Mouse (Mus musculus) heart, embryonic 11.5 days (tissue): Measurements from ENCODE around the gene Abcg1. TPM values are rescaled to one million over a fixed set of nuclear protein-coding genes. Genes with fewer than 3 reads are reported as not detected.
A peak's percentile ranks its signal among the peaks of the same experiment; 100 is the strongest.

Experiments used
- ATAC-seq: fragments of 200-750 bp; cut with Nextera tagmentation; replicated peaks from 2 replicates; pipeline ENCODE4 v1.8.0; 2017; ENCODE audit warnings: moderate library complexity; ENCODE audit not compliant: insufficient number of reproducible peaks, low FRiP score, low TSS enrichment
- H3K27ac ChIP-seq: fragments of 300-500 bp; sonication (generic); 2 replicates; pipeline ENCODE4 v1.5.1; 2014; ENCODE audit warnings: mild to moderate bottlenecking, low read depth, low read length
- H3K27me3 ChIP-seq: fragments of 300-500 bp; sonication (generic); 2 replicates; pipeline ENCODE4 v1.6.1; 2014; ENCODE audit warnings: mild to moderate bottlenecking, low read length, mixed read lengths; ENCODE audit not compliant: control insufficient read depth, insufficient read depth
- H3K36me3 ChIP-seq: fragments of 300-500 bp; sonication (generic); 2 replicates; pipeline ENCODE4 v1.6.1; 2014; ENCODE audit warnings: mild to moderate bottlenecking, low read length, moderate library complexity, mixed read lengths; ENCODE audit not compliant: control insufficient read depth, insufficient read depth
- H3K4me1 ChIP-seq: fragments of 300-500 bp; sonication (generic); 2 replicates; pipeline ENCODE4 v1.6.1; 2014; ENCODE audit warnings: low read length; ENCODE audit not compliant: control insufficient read depth, insufficient read depth
- H3K4me2 ChIP-seq: fragments of 300-500 bp; sonication (generic); 2 replicates; pipeline ENCODE4 v1.6.1; 2014; ENCODE audit warnings: mild to moderate bottlenecking, moderate library complexity
- H3K4me3 ChIP-seq: fragments of 300-500 bp; sonication (generic); 2 replicates; pipeline ENCODE4 v1.5.1; 2014; ENCODE audit warnings: low read depth, low read length
- H3K9ac ChIP-seq: fragments of 300-500 bp; sonication (generic); 2 replicates; pipeline ENCODE4 v1.6.1; 2014; ENCODE audit warnings: mild to moderate bottlenecking, low read depth, low read length, moderate library complexity
- H3K9me3 ChIP-seq: fragments of 300-500 bp; sonication (generic); replicated peaks from 2 replicates; pipeline ENCODE4 v1.6.1; 2016; ENCODE audit warnings: low read length; ENCODE audit not compliant: control insufficient read depth
- WGBS: fragments of 180-500 bp; shearing (Covaris S2); extraction: QIAGEN DNeasy Blood & Tissue Kit; methylation state at CpG from one replicate; pipeline ENCODE4 v1.1.7; 2014; ENCODE audit not compliant: insufficient replicate concordance; 5-methylcytosine and 5-hydroxymethylcytosine counted together
- polyA plus RNA-seq: library from polyadenylated mRNA; unstranded; fragments of >200 nt; fragmentation: Nextera tagmentation; extraction: Ambion mirVana; gene quantifications from 2 replicates; pipeline ENCODE4 v1.2.1, GENCODE M21; 2014

Gene Abcg1
- polyA plus RNA-seq, 1 experiment from 2014 or later = 6.4 TPM

DNA sequence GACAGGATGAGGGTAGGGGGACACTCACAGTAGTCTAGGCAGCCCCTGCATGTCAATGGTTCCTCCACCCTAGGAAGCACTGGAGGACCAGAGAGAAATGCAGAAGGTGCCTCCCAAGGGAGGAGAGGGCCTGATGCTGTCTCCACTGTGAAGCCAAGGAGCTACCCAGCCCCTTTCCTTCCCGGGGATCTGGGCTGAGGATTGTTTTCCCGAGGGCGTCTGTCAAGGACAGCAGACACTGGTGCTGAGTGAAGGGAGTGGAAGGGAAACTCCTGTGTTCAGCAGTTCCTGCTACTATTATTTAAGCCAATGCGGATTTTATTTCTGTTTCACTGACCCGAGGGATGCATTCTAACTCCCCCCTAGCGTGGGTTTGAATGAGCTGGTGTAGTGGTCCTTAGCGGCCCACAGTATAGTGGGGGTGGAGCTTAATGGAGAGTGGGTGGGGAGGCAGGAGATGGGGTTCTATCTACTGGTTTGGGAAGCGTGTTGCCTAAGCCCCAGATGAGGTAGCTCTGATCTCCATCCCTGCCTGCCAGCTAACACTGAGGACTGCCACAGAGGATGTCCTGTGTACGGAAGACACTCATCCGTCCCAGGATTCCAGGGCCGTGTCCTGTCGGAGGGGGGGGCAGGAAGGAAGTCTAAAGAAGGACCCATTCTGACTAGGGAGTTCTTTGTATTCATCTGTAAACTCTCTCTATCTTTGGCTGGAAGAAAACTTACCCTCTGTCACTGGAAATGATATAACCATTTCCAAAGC is 21.8 kb downstream of the Abcg1 start:
- no peak overlapping the region for H3K4me3 ChIP-seq
- WGBS = 51% methylated on average over 12 of the region's 12 CpGs
- no peaks in the 10 kb centered on the region for H3K36me3 ChIP-seq
- no peak overlapping the region for H3K4me2 ChIP-seq
- H3K9me3 ChIP-seq = no peaks in the 10 kb centered on the region
- no peak for ATAC-seq
- H3K27me3 ChIP-seq = no peaks in the 10 kb centered on the region
- no peak overlapping the region for H3K9ac ChIP-seq
- H3K27ac ChIP-seq = peak overlapping the region; percentile 54
- H3K4me1 ChIP-seq = peaks cover 25% of the 10 kb centered on the region

DNA sequence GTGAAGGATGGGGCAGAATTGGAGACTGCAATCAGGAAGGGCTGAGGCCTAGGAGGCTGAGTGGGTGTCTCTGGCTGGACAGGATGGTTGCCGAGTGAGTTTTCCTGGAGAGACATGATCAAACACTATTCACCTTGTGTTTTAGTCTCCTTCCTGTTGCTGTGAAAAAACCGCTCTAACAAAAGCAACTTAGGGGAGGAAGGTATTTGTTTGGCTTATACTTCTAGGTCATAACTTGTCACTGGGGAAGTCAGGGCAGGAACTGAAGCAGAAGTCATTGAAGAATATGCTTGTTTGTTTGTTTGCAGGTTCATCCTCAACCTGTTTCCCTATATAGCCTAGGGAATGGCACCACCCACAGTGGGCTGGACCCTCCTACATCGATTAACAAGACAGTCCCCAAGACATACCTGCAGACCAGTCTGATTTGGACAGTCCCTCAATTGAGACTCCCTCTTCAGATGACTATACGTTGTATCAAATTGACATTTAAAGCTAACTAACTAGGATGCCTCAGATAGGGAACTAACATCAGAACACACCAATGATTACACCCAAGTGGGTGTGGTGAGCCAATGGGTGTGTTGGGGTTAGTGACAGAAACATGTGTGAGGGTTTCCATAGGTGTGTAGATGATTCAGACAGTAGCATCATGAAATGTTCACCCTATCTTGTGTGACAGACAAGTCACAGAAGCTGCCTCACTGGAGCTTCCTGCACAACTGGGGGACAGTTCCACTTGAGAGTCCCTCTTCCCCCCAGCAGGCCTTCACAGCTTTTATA is 25.0 kb downstream of the Abcg1 start:
- Histone ChIP-seq H3K4me2 (no peak overlapping the region), H3K27me3 (no peaks in the 10 kb centered on the region), H3K4me3 (no peak overlapping the region), H3K4me1 (peaks cover 12% of the 10 kb centered on the region), H3K36me3 (no peaks in the 10 kb centered on the region), H3K27ac (no peak overlapping the region), H3K9ac (no peak overlapping the region), H3K9me3 (no peaks in the 10 kb centered on the region)
- 81% methylated on average over 4 of the region's 4 CpGs for WGBS
- no peak for ATAC-seq

DNA sequence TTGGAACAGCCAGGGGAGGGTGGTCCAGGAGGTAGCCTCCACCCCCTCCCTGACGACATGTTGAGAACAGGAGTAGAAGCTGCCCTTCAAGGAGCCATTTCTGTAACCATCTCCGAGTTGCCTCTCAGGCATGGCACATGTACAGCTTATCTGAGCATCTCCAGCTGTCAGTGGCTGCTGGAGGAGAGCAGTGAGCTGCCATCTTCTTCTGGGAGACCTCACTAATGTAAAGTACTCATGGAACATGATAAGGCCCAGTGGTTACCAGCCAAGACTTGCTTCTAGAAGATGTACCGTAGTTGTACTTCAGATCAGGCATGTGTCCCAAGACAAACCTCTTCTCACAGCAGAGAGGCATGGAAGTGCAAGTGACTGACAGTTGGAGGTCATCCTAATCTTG is 28.0 kb downstream of the Abcg1 start:
- Histone ChIP-seq H3K27ac (no peak overlapping the region), H3K4me3 (no peak overlapping the region), H3K36me3 (no peaks in the 10 kb centered on the region), H3K9me3 (no peaks in the 10 kb centered on the region), H3K27me3 (peaks cover 2% of the 10 kb centered on the region; the same call in 1 of the 2 replicates), H3K4me1 (peaks cover 14% of the 10 kb centered on the region), H3K4me2 (no peak overlapping the region), H3K9ac (no peak overlapping the region)
- ATAC-seq = no peak
- 57% methylated on average over 3 of the region's 3 CpGs for WGBS

DNA sequence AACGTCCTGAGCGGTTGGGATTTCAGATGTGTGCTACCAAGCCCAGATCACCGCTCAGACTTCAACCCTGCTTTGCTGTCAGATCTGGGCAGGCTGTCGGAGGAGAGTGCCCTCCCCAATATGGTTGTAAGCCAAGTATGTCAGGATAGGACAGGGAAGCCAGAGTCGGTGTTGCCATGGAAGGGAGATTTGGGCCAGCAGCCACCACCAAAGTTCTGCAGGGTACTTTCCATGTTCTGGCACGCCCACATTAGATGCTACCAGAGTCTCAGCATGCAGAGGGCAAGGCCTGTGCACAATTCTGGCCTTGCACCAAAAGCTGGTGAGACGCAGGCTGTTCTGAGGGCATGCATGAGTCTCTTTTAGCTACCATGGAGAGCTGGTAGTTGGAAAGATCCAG is 28.7 kb downstream of the Abcg1 start:
- Histone ChIP-seq H3K9me3 (no peaks in the 10 kb centered on the region), H3K4me3 (no peak overlapping the region), H3K27me3 (peaks cover 2% of the 10 kb centered on the region; the same call in 1 of the 2 replicates), H3K27ac (no peak overlapping the region), H3K4me1 (peaks cover 20% of the 10 kb centered on the region), H3K4me2 (no peak overlapping the region), H3K9ac (no peak overlapping the region), H3K36me3 (no peaks in the 10 kb centered on the region)
- no peak for ATAC-seq
- WGBS = 92% methylated on average over 7 of the region's 7 CpGs

DNA sequence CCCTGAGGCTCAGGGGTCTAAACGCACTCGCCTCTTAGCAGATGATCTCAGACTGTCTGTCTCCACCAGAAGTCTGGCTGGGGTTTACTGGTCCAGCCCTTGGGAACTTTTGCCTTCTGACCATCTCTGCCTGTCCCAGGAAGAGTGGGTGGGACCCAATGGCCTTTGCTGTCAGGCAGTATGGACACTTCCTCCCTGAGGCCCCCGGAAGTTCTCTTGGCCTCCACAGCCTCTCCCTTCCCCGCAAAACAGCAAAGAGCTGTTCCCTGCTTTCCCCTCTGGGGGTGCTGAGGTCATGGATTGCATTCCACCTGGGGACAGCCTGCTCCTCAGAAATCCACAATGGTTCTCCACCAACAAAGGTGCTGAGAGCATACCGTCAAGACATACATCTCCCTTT is 31.2 kb downstream of the Abcg1 start:
- no peak for ATAC-seq
- no peak overlapping the region for H3K4me3 ChIP-seq
- H3K9me3 ChIP-seq = peaks cover 3% of the 10 kb centered on the region; the same call in 1 of the 2 replicates
- H3K27me3 ChIP-seq = peaks cover 2% of the 10 kb centered on the region; the same call in 1 of the 2 replicates
- H3K36me3 ChIP-seq = no peaks in the 10 kb centered on the region
- H3K27ac ChIP-seq = no peak overlapping the region
- no peak overlapping the region for H3K9ac ChIP-seq
- H3K4me2 ChIP-seq = no peak overlapping the region
- peaks cover 31% of the 10 kb centered on the region for H3K4me1 ChIP-seq
- WGBS = 46% methylated on average over 5 of the region's 5 CpGs

DNA sequence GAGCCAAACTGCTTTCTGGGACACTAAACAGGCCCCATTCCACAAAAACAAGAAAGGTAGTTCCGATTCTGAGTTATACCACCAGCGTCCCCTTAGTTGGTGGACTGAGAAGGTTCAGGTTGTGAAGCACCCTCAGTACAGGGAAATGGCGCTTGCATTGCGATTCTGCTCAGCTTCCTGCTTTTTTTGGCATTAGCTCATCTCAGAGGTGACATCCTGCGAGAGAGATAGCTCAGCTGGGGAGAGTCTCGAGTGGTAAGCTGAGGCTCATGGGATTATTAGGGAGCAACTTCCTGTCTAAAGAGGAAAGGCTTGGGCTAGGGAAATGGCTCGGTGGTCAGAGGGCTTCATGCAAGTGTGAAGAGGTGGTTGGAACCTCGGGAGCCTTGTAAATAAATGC is 32.4 kb downstream of the Abcg1 start:
- H3K27ac ChIP-seq = no peak overlapping the region; the same call in 1 of the 2 replicates

DNA sequence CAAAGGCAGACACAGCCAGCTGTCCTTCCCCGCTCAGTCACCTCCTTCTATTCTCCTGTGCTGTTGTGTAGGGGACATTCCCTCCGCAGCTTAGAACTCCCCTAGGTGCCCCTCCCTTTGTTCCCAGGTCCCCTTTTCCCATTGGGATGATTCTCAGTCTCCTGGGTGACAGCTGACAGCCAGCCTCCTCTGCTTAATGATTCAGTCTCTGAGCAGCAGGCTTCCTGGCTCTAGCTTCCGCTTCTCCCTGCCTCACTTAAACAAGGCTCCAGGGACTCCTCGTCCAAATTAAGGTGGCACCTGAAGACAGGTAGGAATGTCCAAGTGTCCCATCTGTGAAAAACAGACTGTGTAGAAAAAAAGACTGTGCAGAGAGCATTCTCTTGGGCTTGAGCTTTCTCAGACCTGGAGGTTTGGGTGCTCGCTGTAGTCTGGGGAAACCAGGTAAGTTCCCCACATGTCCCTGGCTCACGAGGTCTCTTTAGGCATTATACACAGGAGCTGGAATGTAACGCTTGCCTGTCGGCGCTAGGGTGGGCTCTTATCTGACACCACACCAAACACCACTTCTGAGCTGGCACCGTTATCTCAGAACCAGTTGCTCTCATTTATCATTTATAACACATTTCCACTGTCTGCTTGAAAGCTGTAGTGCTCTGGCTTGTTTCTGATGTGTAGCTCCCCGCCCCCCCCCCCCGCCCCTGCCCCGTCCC is 33.7 kb downstream of the Abcg1 start:
- H3K27ac ChIP-seq = no peak overlapping the region
- H3K4me3 ChIP-seq = no peak overlapping the region
- 0 out of 2 replicates have a peak overlapping the region, but pooled peaks have one; percentile 22 for H3K9ac ChIP-seq
- peaks cover 3% of the 10 kb centered on the region; the same call in 1 of the 2 replicates for H3K9me3 ChIP-seq
- 16% methylated on average over 13 of the region's 13 CpGs for WGBS
- 0 out of 2 replicates have a peak, but pooled peaks have one; percentile 35 for ATAC-seq
- peaks cover 2% of the 10 kb centered on the region; the same call in 1 of the 2 replicates for H3K27me3 ChIP-seq
- peaks cover 31% of the 10 kb centered on the region for H3K4me1 ChIP-seq
- peak overlapping the region; percentile 19; the same call in 1 of the 2 replicates for H3K4me2 ChIP-seq
- no peaks in the 10 kb centered on the region for H3K36me3 ChIP-seq

More for the DNA sequence above, 32.4 kb downstream of the Abcg1 start:
- Histone ChIP-seq H3K27me3 (peaks cover 2% of the 10 kb centered on the region; the same call in 1 of the 2 replicates), H3K36me3 (no peaks in the 10 kb centered on the region), H3K4me2 (no peak overlapping the region), H3K9ac (no peak overlapping the region), H3K4me3 (no peak overlapping the region), H3K9me3 (peaks cover 3% of the 10 kb centered on the region; the same call in 1 of the 2 replicates), H3K4me1 (peaks cover 31% of the 10 kb centered on the region)
- WGBS = 58% methylated on average over 8 of the region's 8 CpGs
- ATAC-seq = no peak

DNA sequence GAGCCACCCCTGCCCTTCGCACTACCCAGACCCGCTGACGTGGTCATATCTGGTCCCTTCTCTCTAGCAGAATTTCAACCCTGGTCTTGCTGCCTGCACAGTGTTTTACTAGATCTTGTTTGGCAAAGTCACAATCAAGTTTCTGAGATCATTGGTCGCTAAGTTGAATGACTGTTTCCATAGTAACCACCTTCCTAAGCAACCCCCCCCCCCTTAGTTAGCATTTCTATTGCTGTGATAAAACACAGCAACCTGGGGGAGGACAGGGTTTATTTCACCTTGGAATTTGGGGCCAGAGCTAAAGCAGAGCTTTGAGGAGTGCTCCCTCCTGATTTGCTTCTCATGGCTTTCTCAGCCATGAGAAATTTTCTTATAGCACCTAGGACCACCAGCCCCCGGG is 37.3 kb downstream of the Abcg1 start:
- no peak for ATAC-seq
- WGBS = 61% methylated on average over 5 of the region's 5 CpGs

More for the DNA sequence above, 37.3 kb downstream of the Abcg1 start:
- H3K4me2 ChIP-seq = no peak overlapping the region
- no peak overlapping the region for H3K9ac ChIP-seq
- peaks cover 3% of the 10 kb centered on the region; the same call in 1 of the 2 replicates for H3K9me3 ChIP-seq
- peaks cover 23% of the 10 kb centered on the region for H3K4me1 ChIP-seq
- H3K4me3 ChIP-seq = no peak overlapping the region
- H3K27me3 ChIP-seq = peaks cover 2% of the 10 kb centered on the region; the same call in 1 of the 2 replicates
- no peaks in the 10 kb centered on the region for H3K36me3 ChIP-seq
- no peak overlapping the region for H3K27ac ChIP-seq
